Mouse (Mus musculus): ENCODE measurements at regions not wholly inside any gene's neighbourhood (a gene's known extent, or its start where the extent isn't known, plus 50 kb on each side); places are given as distances from the start of the nearest gene placed in this dataset.

- Histone ChIP-seq H3K4me1 (peaks cover 15% of the 10 kb centered on the region), H3K27me3 (no peaks in the 10 kb centered on the region), H3K9ac (replicated peaks) (no peak overlapping the region), H3K4me3 (no peak overlapping the region; the same call in 1 of the 2 replicates), H3K27ac (replicated peaks) (peak overlapping the region; percentile 74), H3K36me3 (no peaks in the 10 kb centered on the region), H3K9me3 (no peaks in the 10 kb centered on the region), H3K4me2 (replicated peaks) (peak overlapping the region; percentile 21)
- 17% methylated on average over 14 of the region's 14 CpGs for WGBS
- peak; percentile 64 for ATAC-seq (replicated peaks)
Observed at GRCm38 (mm10) chr12:80013904-80014597, 98.8 kb downstream of the Zfp36l1 start.

- Histone ChIP-seq H3K27ac (replicated peaks) (peak overlapping the region; percentile 74), H3K36me3 (no peaks in the 10 kb centered on the region), H3K4me2 (replicated peaks) (peak overlapping the region; percentile 21), H3K9me3 (no peaks in the 10 kb centered on the region), H3K9ac (replicated peaks) (no peak overlapping the region), H3K27me3 (no peaks in the 10 kb centered on the region), H3K4me1 (peaks cover 15% of the 10 kb centered on the region), H3K4me3 (no peak overlapping the region)
- ATAC-seq (replicated peaks) = no peak
- WGBS = 64% methylated on average over 6 of the region's 6 CpGs
Observed at GRCm38 (mm10) chr12:80013577-80013903, 99.3 kb downstream of the Zfp36l1 start.

GRCm38 (mm10) chr12:80011916-80012315 lies 100.9 kb downstream of the Zfp36l1 start:
- no peak overlapping the region for H3K27ac ChIP-seq (replicated peaks)
- WGBS = 89% methylated on average over 6 of the region's 6 CpGs
- no peaks in the 10 kb centered on the region for H3K27me3 ChIP-seq
- H3K36me3 ChIP-seq = no peaks in the 10 kb centered on the region
- no peaks in the 10 kb centered on the region for H3K9me3 ChIP-seq
- H3K9ac ChIP-seq (replicated peaks) = no peak overlapping the region
- no peak for ATAC-seq (replicated peaks)
- H3K4me3 ChIP-seq = no peak overlapping the region
- no peak overlapping the region for H3K4me2 ChIP-seq (replicated peaks)
- H3K4me1 ChIP-seq = peaks cover 15% of the 10 kb centered on the region

GRCm38 (mm10) chr12:80010947-80011346 lies 101.9 kb downstream of the Zfp36l1 start:
- Histone ChIP-seq H3K4me3 (no peak overlapping the region), H3K9me3 (no peaks in the 10 kb centered on the region), H3K36me3 (no peaks in the 10 kb centered on the region), H3K27ac (replicated peaks) (no peak overlapping the region), H3K9ac (replicated peaks) (no peak overlapping the region), H3K27me3 (no peaks in the 10 kb centered on the region), H3K4me1 (peaks cover 15% of the 10 kb centered on the region), H3K4me2 (replicated peaks) (no peak overlapping the region)
- 93% methylated on average over 1 of the region's 1 CpGs for WGBS
- no peak for ATAC-seq (replicated peaks)

GRCm38 (mm10) chr12:80010220-80010619 lies 102.6 kb downstream of the Zfp36l1 start:
- no peak overlapping the region for H3K4me3 ChIP-seq
- 44% methylated on average over 2 of the region's 2 CpGs for WGBS

GRCm38 (mm10) chr12:80007849-80008248 lies 105.0 kb downstream of the Zfp36l1 start:
- no peak for ATAC-seq (replicated peaks)
- 34% methylated on average over 7 of the region's 7 CpGs for WGBS

More at GRCm38 (mm10) chr12:80010220-80010619, 102.6 kb downstream of the Zfp36l1 start:
- Histone ChIP-seq H3K27ac (replicated peaks) (no peak overlapping the region), H3K9ac (replicated peaks) (no peak overlapping the region), H3K9me3 (no peaks in the 10 kb centered on the region), H3K27me3 (no peaks in the 10 kb centered on the region), H3K4me1 (peaks cover 15% of the 10 kb centered on the region), H3K4me2 (replicated peaks) (no peak overlapping the region), H3K36me3 (no peaks in the 10 kb centered on the region)
- no peak for ATAC-seq (replicated peaks)

GRCm38 (mm10) chr12:80005227-80005919 lies 107.4 kb downstream of the Zfp36l1 start:
- Histone ChIP-seq H3K27ac (replicated peaks) (no peak overlapping the region), H3K27me3 (no peaks in the 10 kb centered on the region), H3K9me3 (no peaks in the 10 kb centered on the region), H3K36me3 (no peaks in the 10 kb centered on the region), H3K4me1 (no peaks in the 10 kb centered on the region; the same call in 1 of the 2 replicates), H3K4me3 (no peak overlapping the region), H3K9ac (replicated peaks) (no peak overlapping the region), H3K4me2 (replicated peaks) (no peak overlapping the region)
- ATAC-seq (replicated peaks) = no peak
- WGBS = 88% methylated on average over 13 of the region's 13 CpGs

More at GRCm38 (mm10) chr12:80007849-80008248, 105.0 kb downstream of the Zfp36l1 start:
- Histone ChIP-seq H3K4me1 (no peaks in the 10 kb centered on the region), H3K9ac (replicated peaks) (no peak overlapping the region), H3K27ac (replicated peaks) (no peak overlapping the region), H3K4me2 (replicated peaks) (no peak overlapping the region), H3K9me3 (no peaks in the 10 kb centered on the region), H3K27me3 (no peaks in the 10 kb centered on the region), H3K36me3 (no peaks in the 10 kb centered on the region), H3K4me3 (no peak overlapping the region)

GRCm38 (mm10) chr12:80004575-80004974 lies 108.2 kb downstream of the Zfp36l1 start:
- Histone ChIP-seq H3K9ac (replicated peaks) (no peak overlapping the region), H3K4me1 (no peaks in the 10 kb centered on the region; the same call in 1 of the 2 replicates), H3K9me3 (no peaks in the 10 kb centered on the region), H3K27ac (replicated peaks) (no peak overlapping the region), H3K4me3 (no peak overlapping the region), H3K36me3 (no peaks in the 10 kb centered on the region), H3K27me3 (no peaks in the 10 kb centered on the region), H3K4me2 (replicated peaks) (no peak overlapping the region)
- ATAC-seq (replicated peaks) = no peak
- WGBS = 91% methylated on average over 6 of the region's 6 CpGs

- Histone ChIP-seq H3K9ac (replicated peaks) (no peak overlapping the region), H3K36me3 (no peaks in the 10 kb centered on the region), H3K27ac (replicated peaks) (no peak overlapping the region), H3K27me3 (no peaks in the 10 kb centered on the region), H3K4me3 (no peak overlapping the region), H3K4me1 (no peaks in the 10 kb centered on the region; the same call in 1 of the 2 replicates), H3K9me3 (no peaks in the 10 kb centered on the region), H3K4me2 (replicated peaks) (no peak overlapping the region)
- 88% methylated on average over 12 of the region's 12 CpGs for WGBS
- no peak for ATAC-seq (replicated peaks)
Observed at GRCm38 (mm10) chr12:80003486-80003885, 109.3 kb downstream of the Zfp36l1 start.

GRCm38 (mm10) chr12:80002474-80003125 lies 110.2 kb downstream of the Zfp36l1 start:
- H3K9me3 ChIP-seq = no peaks in the 10 kb centered on the region
- no peaks in the 10 kb centered on the region for H3K36me3 ChIP-seq
- no peak overlapping the region for H3K4me2 ChIP-seq (replicated peaks)
- H3K27me3 ChIP-seq = no peaks in the 10 kb centered on the region
- ATAC-seq (replicated peaks) = no peak
- no peak overlapping the region for H3K4me3 ChIP-seq
- 79% methylated on average over 13 of the region's 13 CpGs for WGBS
- H3K4me1 ChIP-seq = no peaks in the 10 kb centered on the region; the same call in 1 of the 2 replicates
- no peak overlapping the region for H3K27ac ChIP-seq (replicated peaks)
- no peak overlapping the region for H3K9ac ChIP-seq (replicated peaks)

- Histone ChIP-seq H3K4me3 (no peak overlapping the region), H3K9ac (replicated peaks) (no peak overlapping the region), H3K4me1 (no peaks in the 10 kb centered on the region; the same call in 1 of the 2 replicates), H3K27me3 (no peaks in the 10 kb centered on the region), H3K36me3 (no peaks in the 10 kb centered on the region), H3K9me3 (no peaks in the 10 kb centered on the region), H3K27ac (replicated peaks) (no peak overlapping the region), H3K4me2 (replicated peaks) (no peak overlapping the region)
- 62% methylated on average over 2 of the region's 2 CpGs for WGBS
- ATAC-seq (replicated peaks) = no peak
Observed at GRCm38 (mm10) chr12:80001794-80002193, 111.0 kb downstream of the Zfp36l1 start.

GRCm38 (mm10) chr12:79999868-80000370 lies 112.9 kb downstream of the Zfp36l1 start:
- WGBS = 92% methylated on average over 7 of the region's 7 CpGs
- H3K4me1 ChIP-seq = no peaks in the 10 kb centered on the region; the same call in 1 of the 2 replicates
- no peaks in the 10 kb centered on the region for H3K9me3 ChIP-seq
- H3K4me2 ChIP-seq (replicated peaks) = no peak overlapping the region
- no peaks in the 10 kb centered on the region for H3K27me3 ChIP-seq
- no peak overlapping the region for H3K4me3 ChIP-seq
- no peak overlapping the region for H3K27ac ChIP-seq (replicated peaks)
- H3K9ac ChIP-seq (replicated peaks) = no peak overlapping the region
- no peaks in the 10 kb centered on the region for H3K36me3 ChIP-seq
- no peak for ATAC-seq (replicated peaks)

Measured in forebrain, embryonic 15.5 days (tissue).